Mouse (Mus musculus) CH12.LX (cell line): ENCODE data around the gene Fgg. TPM values are rescaled to one million over a fixed set of nuclear protein-coding genes. Genes with fewer than 3 reads are reported as not detected.

ENCODE experiments used
- DNase-seq: peaks from one replicate; pipeline ENCODE4 v3.0.0-alpha.2; 2013; ENCODE audit errors: extremely low read depth
- H3K27ac ChIP-seq: 2 replicates; pipeline ENCODE4 v1.5.1; 2012; ENCODE audit warnings: low read depth, mild to moderate bottlenecking, control low read depth, moderate library complexity; ENCODE audit not compliant: insufficient read depth
- H3K27me3 ChIP-seq: replicated peaks from 2 replicates; pipeline ENCODE3; 2012; ENCODE audit warnings: inconsistent platforms
- H3K36me3 ChIP-seq, 2 experiments: replicated peaks in 1 of 2; 2 replicates each; pipeline versions ENCODE3 to v1.6.1; 2012; ENCODE audit warnings: inconsistent platforms in 1 of 2, low read length in 1 of 2, mild to moderate bottlenecking in 1 of 2, mixed read lengths in 1 of 2, moderate library complexity in 1 of 2; ENCODE audit not compliant: control insufficient read depth in 1 of 2, insufficient read depth in 1 of 2
- H3K4me1 ChIP-seq, 2 experiments: 2 replicates each; pipeline ENCODE4 v1.6.1; 2012; ENCODE audit warnings: inconsistent platforms in 1 of 2, moderate library complexity in 1 of 2; ENCODE audit not compliant: insufficient read depth in 2 of 2, control insufficient read depth in 1 of 2
- H3K4me2 ChIP-seq: 2 replicates; pipeline ENCODE4 v1.6.1; 2012; ENCODE audit warnings: low read depth, mild to moderate bottlenecking, control low read depth; ENCODE audit not compliant: poor library complexity, insufficient read depth, severe bottlenecking
- H3K4me3 ChIP-seq, 3 experiments: fragments of 150-350 bp in 1 of 3; sonication (generic) in 1 of 3; replicated peaks in 1 of 3; 2 replicates each; pipeline versions ENCODE3 to v1.5.1; 2011 to 2012; ENCODE audit warnings: low read depth in 2 of 3, low read length in 2 of 3, mild to moderate bottlenecking in 2 of 3, moderate library complexity in 2 of 3, control low read depth in 1 of 3, improper control_type of control experiment in 1 of 3, inconsistent platforms in 1 of 3, mixed read lengths in 1 of 3; ENCODE audit not compliant: poor library complexity in 1 of 3
- H3K79me2 ChIP-seq: replicated peaks from 2 replicates; pipeline ENCODE4 v1.6.1; 2012; ENCODE audit warnings: mild to moderate bottlenecking, moderate library complexity; ENCODE audit not compliant: control insufficient read depth, poor library complexity, insufficient read depth, severe bottlenecking; ENCODE audit errors: extremely low read depth
- H3K9ac ChIP-seq: 2 replicates; pipeline ENCODE4 v1.6.1; 2012; ENCODE audit warnings: low read depth, mild to moderate bottlenecking, control low read depth, moderate library complexity; ENCODE audit not compliant: insufficient read depth
- H3K9me3 ChIP-seq: replicated peaks from 2 replicates; pipeline ENCODE3; 2012; ENCODE audit warnings: low read length, inconsistent platforms, mixed read lengths
- BHLHE40 ChIP-seq: IDR thresholded peaks from 2 replicates; pipeline ENCODE4 v1.6.1; 2011; ENCODE audit warnings: mild to moderate bottlenecking, low read depth, low read length, improper control_type of control experiment
- ETS1 ChIP-seq: conservative IDR thresholded peaks from 2 replicates; pipeline ENCODE4 v1.6.1; 2012; ENCODE audit warnings: low read depth, mild to moderate bottlenecking, inconsistent platforms, low read length, improper control_type of control experiment, moderate library complexity
- JUN ChIP-seq: IDR thresholded peaks from 2 replicates; pipeline ENCODE4 v1.6.1; 2011; ENCODE audit warnings: low read depth, mild to moderate bottlenecking, low read length, improper control_type of control experiment, moderate library complexity; ENCODE audit not compliant: insufficient read depth
- JUND ChIP-seq: conservative IDR thresholded peaks from 2 replicates; pipeline ENCODE4 v1.6.1; 2011; ENCODE audit warnings: low read depth, low read length, improper control_type of control experiment
- KAT2A ChIP-seq: IDR thresholded peaks from 2 replicates; pipeline ENCODE4 v1.6.1; 2012; ENCODE audit warnings: low read length, improper control_type of control experiment, inconsistent platforms; ENCODE audit not compliant: insufficient replicate concordance
- MYC ChIP-seq: IDR thresholded peaks from 2 replicates; pipeline ENCODE4 v1.6.1; 2011; ENCODE audit warnings: low read depth, mild to moderate bottlenecking, improper control_type of control experiment, low read length
- NELFE ChIP-seq: IDR thresholded peaks from 2 replicates; pipeline ENCODE4 v1.6.1; 2011; ENCODE audit warnings: low read depth, low read length, improper control_type of control experiment
- POLR2A ChIP-seq: IDR thresholded peaks from 2 replicates; pipeline ENCODE4 v1.6.1; 2011; ENCODE audit warnings: low read depth, mild to moderate bottlenecking, improper control_type of control experiment, low read length
- SIN3A ChIP-seq: IDR thresholded peaks from 2 replicates; pipeline ENCODE4 v1.6.1; 2012; ENCODE audit warnings: low read length, improper control_type of control experiment, inconsistent platforms
- SMC3 ChIP-seq: IDR thresholded peaks from 2 replicates; pipeline ENCODE4 v1.6.1; 2011; ENCODE audit warnings: low read depth, low read length, improper control_type of control experiment
- UBTF ChIP-seq: IDR thresholded peaks from 2 replicates; pipeline ENCODE4 v1.6.1; 2012; ENCODE audit warnings: low read depth, mild to moderate bottlenecking, inconsistent platforms, low read length, improper control_type of control experiment, moderate library complexity
- ZKSCAN1 ChIP-seq: IDR thresholded peaks from 2 replicates; pipeline ENCODE4 v1.6.1; 2012; ENCODE audit warnings: low read depth, inconsistent platforms, low read length, improper control_type of control experiment, borderline replicate concordance
- dilution Hi-C: fragments of 300-500 bp; cut with MboI; formaldehyde crosslinking; loops from 2 replicates; pipeline ENCODE4 v1.14.3; 2020; ENCODE audit warnings: low sequenced_read_pairs; ENCODE audit not compliant: extremely low pct_unique_long_range_greater_than_20kb, extremely low pct_ligation_motif_present
- in situ Hi-C: fragments of 300-500 bp; cut with MboI; formaldehyde crosslinking; loops from 3 replicates; pipeline ENCODE4 v1.14.3; 2019; ENCODE audit warnings: low sequenced_read_pairs, low pct_ligation_motif_present, low pct_unique_long_range_greater_than_20kb, mixed read lengths
- polyA plus RNA-seq: library from polyadenylated mRNA; unstranded; fragments of >175 nt; gene quantifications from 2 replicates; pipeline ENCODE4 v1.2.1, GENCODE M21; 2012; ENCODE audit warnings: low read depth; ENCODE audit not compliant: insufficient read length
- total RNA-seq, 2 experiments: library from RNA; depleted of rRNA; stranded (reverse); fragments of 300-350 nt in 1 of 2; fragments of >200 nt in 1 of 2; gene quantifications; 2 replicates each; pipeline ENCODE4 v1.2.3; 2012 to 2014

The Fgg gene
- total and polyA plus RNA-seq, 3 experiments, result not detected

DNA sequence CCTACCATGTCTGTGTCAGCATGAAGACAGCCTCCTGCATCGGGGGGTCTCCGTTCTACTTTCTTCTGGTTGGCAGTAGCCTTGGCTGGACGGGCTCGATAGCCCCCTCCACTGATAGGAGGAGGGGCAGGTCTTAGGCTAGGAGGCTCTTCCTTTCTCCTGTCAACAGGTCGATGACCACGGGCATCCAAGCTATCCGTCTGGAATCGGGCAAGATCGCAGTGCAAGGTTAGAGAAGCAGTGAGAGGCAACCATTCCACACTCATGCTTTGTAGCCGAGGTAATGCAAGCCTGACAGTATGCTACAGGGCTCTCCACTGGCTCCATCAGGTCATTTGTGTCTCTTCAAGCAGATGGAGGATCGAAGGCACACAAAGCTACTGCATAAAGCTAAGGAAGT, 39.1 kb downstream of the Fgg start:
- Histone ChIP-seq H3K9me3 (no peaks in the 10 kb centered on the region), H3K27ac (no peak overlapping the region), H3K4me3 (no peak overlapping the region), H3K27me3 (no peaks in the 10 kb centered on the region), H3K9ac (no peak overlapping the region), H3K4me2 (no peak overlapping the region), H3K36me3 (no peaks in the 10 kb centered on the region), H3K79me2 (no peaks in the 10 kb centered on the region), H3K4me1 (0 out of 4 replicates have a peak, but pooled peaks cover 0 to 2% of the 10 kb centered on the region in 2 experiments)
- dilution Hi-C loops, result no loop called here
- TF ChIP-seq KAT2A, result no peak
- no peak for TF ChIP-seq NELFE
- no peak for TF ChIP-seq ETS1
- no peak for TF ChIP-seq JUN
- no peak for TF ChIP-seq BHLHE40
- no peak for TF ChIP-seq POLR2A
- TF ChIP-seq MYC, result no peak
- no peak for TF ChIP-seq JUND
- in situ Hi-C loops, result no loop called here
- DNase-seq, result no peak

DNA sequence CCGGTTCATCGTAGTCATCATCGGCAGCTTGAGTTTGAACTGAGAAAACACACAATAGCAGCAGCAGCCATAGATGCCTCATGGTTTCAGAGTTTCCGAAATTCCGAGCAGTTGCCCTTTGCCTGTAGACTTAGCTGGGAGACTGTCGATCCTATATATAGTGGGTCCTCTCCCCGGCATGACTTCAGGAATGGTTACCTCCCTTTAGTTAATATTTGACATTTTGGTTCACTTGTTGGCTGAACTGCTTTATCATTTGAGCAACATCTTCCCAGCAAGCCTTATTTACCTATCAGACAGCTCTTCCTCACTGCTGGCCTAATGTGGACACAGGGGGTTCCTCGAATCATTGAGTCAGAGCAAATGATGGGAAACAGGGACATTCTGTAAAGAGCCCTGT, 42.2 kb downstream of the Fgg start, which contains the start of gene Fgb:
TSS of gene Fgb (minus strand) at position 184 of the 400 bp plus-strand sequence.
- H3K4me1 ChIP-seq, result peaks cover 0 to 12% of the 10 kb centered on the region in 2 experiments; a peak in 1 of 4 replicates
- no peak within 1 kb of the TSS for H3K4me2 ChIP-seq
- no peaks in the 10 kb centered on the region for H3K36me3 ChIP-seq
- no peaks in the 10 kb centered on the region for H3K79me2 ChIP-seq
- in situ Hi-C loops, result loop anchor here (5.0 to 10.0 kb wide), 2 partner anchors 47 to 175 kb away; partner anchors contain the start of gene Rbm46
- H3K9me3 ChIP-seq, result no peaks in the 10 kb centered on the region
- no peak for DNase-seq
- no peak within 1 kb of the TSS for H3K27ac ChIP-seq
- TF ChIP-seq SMC3 (no peak), SIN3A (no peak), KAT2A (no peak), ETS1 (no peak), UBTF (no peak)
- TF ChIP-seq, all 38 proteins: peak for 0
- dilution Hi-C loops, result no loop called here
- Histone ChIP-seq H3K27me3 (no peaks in the 10 kb centered on the region), H3K9ac (no peak within 1 kb of the TSS), H3K4me3 (no peak within 1 kb of the TSS)

- Histone ChIP-seq H3K27ac (no peak overlapping the region), H3K9me3 (no peaks in the 10 kb centered on the region), H3K79me2 (peaks cover 2% of the 10 kb centered on the region; the same call in 1 of the 2 replicates), H3K4me3 (no peak overlapping the region), H3K4me2 (no peak overlapping the region), H3K4me1 (peaks cover 0 to 12% of the 10 kb centered on the region in 2 experiments; a peak in 1 of 4 replicates), H3K36me3 (no peaks in the 10 kb centered on the region), H3K27me3 (no peaks in the 10 kb centered on the region), H3K9ac (no peak overlapping the region)
- TF ChIP-seq MYC (no peak), ZKSCAN1 (no peak)
- in situ Hi-C loops (loop anchor here (5.0 to 10.0 kb wide), 2 partner anchors 48 to 176 kb away; partner anchors contain the start of gene Rbm46), dilution Hi-C loops (no loop called here)
- no peak for DNase-seq
Observed at GRCm38 (mm10) chr3:83050661-83051060, 43.1 kb downstream of the Fgg start.
